Comparison of ENCODE assay signal across 20 mouse cellular contexts in the genomic region with DNA sequence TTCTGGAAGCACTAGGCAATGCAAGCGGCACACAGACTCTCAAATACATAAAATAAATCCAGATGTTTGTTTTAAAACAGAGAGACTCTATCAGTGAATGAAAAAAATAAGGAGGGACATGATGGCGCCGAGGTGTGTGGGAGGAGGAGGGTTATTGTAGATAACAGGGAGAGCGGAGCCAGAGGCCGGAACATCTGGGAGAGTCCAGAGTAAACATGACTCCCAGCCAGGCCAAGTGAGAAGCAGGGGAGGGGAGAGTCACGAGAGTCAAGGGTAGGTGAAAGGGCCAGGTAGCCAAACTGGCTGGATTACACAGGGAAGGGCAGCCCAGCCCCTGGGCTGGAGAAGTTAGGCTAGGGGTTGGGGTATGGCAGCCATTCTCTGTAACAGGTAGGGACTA. TPM values are rescaled to one million over a fixed set of nuclear protein-coding genes. Genes with fewer than 3 reads are reported as not detected.
DNase-seq lines count a peak whose midpoint lies in the region; ATAC-seq and TF ChIP-seq lines count a peak whose summit lies in the region.
"Had no signal": no experiment of that assay in that cellular context is flagged by ENCODE, and none has a peak within 500 bp of the region (broad histone marks: within the 10 kb centered on the region; RNA-seq: fewer than 3 reads in every experiment).

No protein-coding gene starts in this region.

- WGBS in kidney, embryonic 16.5 days, result 22% methylated on average over 6 of the region's 6 CpGs
- 67% methylated on average over 6 of the region's 6 CpGs for WGBS in kidney, adult 2 months
- WGBS in liver, adult 2 months, result 15% methylated on average over 6 of the region's 6 CpGs
- 44% methylated on average over 6 of the region's 6 CpGs for WGBS in liver, embryonic 11.5 days
- 53% methylated on average over 6 of the region's 6 CpGs for WGBS in liver, postnatal 0 days (ENCODE audit: insufficient replicate concordance)
- WGBS in intestine, embryonic 16.5 days, result 34% methylated on average over 6 of the region's 6 CpGs

- H3K36me3 ChIP-seq in kidney, embryonic 16.5 days (ENCODE audit: insufficient read depth, low read length), result 0 out of 2 replicates have a peak, but pooled peaks cover 9% of the 10 kb centered on the region
- H3K36me3 ChIP-seq in kidney, adult 2 months (ENCODE audit: control insufficient read depth, insufficient read depth, low read length), result no peaks in the 10 kb centered on the region; the same call in 1 of the 2 replicates
- no peaks in the 10 kb centered on the region for H3K36me3 ChIP-seq in liver, adult 2 months (ENCODE audit: control insufficient read depth, insufficient read depth, low read length)
- H3K36me3 ChIP-seq in liver, embryonic 11.5 days (ENCODE audit: control insufficient read depth, insufficient read depth, low read length), result peaks cover 8% of the 10 kb centered on the region; the same call in 1 of the 2 replicates
- H3K36me3 ChIP-seq in liver, postnatal 0 days (replicated peaks; ENCODE audit: insufficient read depth, low read length), result peaks cover 17% of the 10 kb centered on the region
- no peaks in the 10 kb centered on the region for H3K36me3 ChIP-seq in intestine, embryonic 16.5 days (ENCODE audit: control insufficient read depth, insufficient read depth, low read length)
- H3K36me3 ChIP-seq: embryonic facial prominence, embryonic 12.5 days had no signal

- DNase-seq in kidney, adult 2 months, result no peak
- peak; percentile 87 for DNase-seq in liver, adult 2 months (ENCODE audit: extremely low read depth, low read depth, low spot score)
- DNase-seq in liver, embryonic 11.5 days (ENCODE audit: low spot score), result no peak
- peak; percentile 40 for DNase-seq in liver, postnatal 0 days
- DNase-seq in yolk sac, embryonic 10.5 days (ENCODE audit: low spot score), result peak; percentile 69
- DNase-seq: adrenal gland, postnatal 14 days; cerebellum, adult 11-12 months; cerebellum, adult 9-10 months; cerebellum, postnatal 25 days; gastrocnemius, postnatal 10 days; heart, adult 2 months had no signal

- no peak for TF ChIP-seq POLR2A in kidney, adult 2 months (IDR thresholded peaks at IDR 0.05; ENCODE audit: low read depth, low read length)
- no peak for TF ChIP-seq POLR2A in liver, adult 2 months (IDR thresholded peaks at IDR 0.05; ENCODE audit: extremely low read depth, insufficient read depth, low read length)

- H3K9ac ChIP-seq in kidney, embryonic 16.5 days (replicated peaks; ENCODE audit: low read length), result no peak overlapping the region
- H3K9ac ChIP-seq in liver, adult 2 months (ENCODE audit: low read depth, low read length), result no peak overlapping the region
- H3K9ac ChIP-seq in liver, embryonic 11.5 days (ENCODE audit: low read depth, low read length), result no peak overlapping the region
- H3K9ac ChIP-seq in liver, postnatal 0 days (replicated peaks), result no peak overlapping the region
- H3K9ac ChIP-seq in intestine, embryonic 16.5 days (ENCODE audit: low read depth, low read length), result no peak overlapping the region
- H3K9ac ChIP-seq: embryonic facial prominence, embryonic 12.5 days; forebrain, embryonic 15.5 days; heart, embryonic 15.5 days had no signal

- H3K79me2 ChIP-seq in liver, adult 2 months (ENCODE audit: control insufficient read depth, insufficient read depth, low read length), result no peaks in the 10 kb centered on the region

- H3K9me3 ChIP-seq in kidney, embryonic 16.5 days (ENCODE audit: low read length), result no peaks in the 10 kb centered on the region
- H3K9me3 ChIP-seq in liver, embryonic 11.5 days (ENCODE audit: control insufficient read depth, low read length), result no peaks in the 10 kb centered on the region
- H3K9me3 ChIP-seq in liver, postnatal 0 days (ENCODE audit: low read length), result no peaks in the 10 kb centered on the region
- H3K9me3 ChIP-seq in intestine, embryonic 16.5 days (ENCODE audit: control insufficient read depth, low read length), result no peaks in the 10 kb centered on the region
- H3K9me3 ChIP-seq: embryonic facial prominence, embryonic 12.5 days; forebrain, embryonic 15.5 days; heart, embryonic 15.5 days; hindbrain, embryonic 10.5 days had no signal

- TF ChIP-seq CTCF in kidney, adult 2 months (conservative IDR thresholded peaks at IDR 0.05; ENCODE audit: insufficient read depth, insufficient read length, low read depth, low read length), result no peak
- TF ChIP-seq CTCF in liver, adult 2 months (IDR thresholded peaks at IDR 0.05; ENCODE audit: low read depth, low read length), result no peak
- TF ChIP-seq CTCF in liver, postnatal 0 days (IDR thresholded peaks at IDR 0.05; ENCODE audit: low read depth), result no peak

- H3K4me1 ChIP-seq in kidney, embryonic 16.5 days (ENCODE audit: insufficient read depth, low read length), result peaks cover 12% of the 10 kb centered on the region; the same call in 1 of the 2 replicates
- H3K4me1 ChIP-seq in kidney, adult 2 months (ENCODE audit: control insufficient read depth, insufficient read depth, low read length), result no peaks in the 10 kb centered on the region
- H3K4me1 ChIP-seq in liver, adult 2 months (ENCODE audit: control insufficient read depth, insufficient read depth, low read length), result 0 out of 2 replicates have a peak, but pooled peaks cover 1% of the 10 kb centered on the region
- H3K4me1 ChIP-seq in liver, embryonic 11.5 days (replicated peaks; ENCODE audit: control insufficient read depth, insufficient read depth, low read length), result peaks cover 12% of the 10 kb centered on the region
- H3K4me1 ChIP-seq in liver, postnatal 0 days (ENCODE audit: insufficient read depth), result peaks cover 2% of the 10 kb centered on the region; the same call in 1 of the 2 replicates
- H3K4me1 ChIP-seq in intestine, embryonic 16.5 days (ENCODE audit: control insufficient read depth, insufficient read depth, low read length), result peaks cover 9% of the 10 kb centered on the region; the same call in 1 of the 2 replicates

- no peaks in the 10 kb centered on the region for H3K27me3 ChIP-seq in kidney, embryonic 16.5 days (ENCODE audit: insufficient read depth, low read length)
- H3K27me3 ChIP-seq in kidney, adult 2 months (replicated peaks; ENCODE audit: control insufficient read depth, insufficient read depth, low read length), result no peaks in the 10 kb centered on the region
- H3K27me3 ChIP-seq in liver, adult 2 months (ENCODE audit: control insufficient read depth, insufficient read depth, low read length), result no peaks in the 10 kb centered on the region
- no peaks in the 10 kb centered on the region for H3K27me3 ChIP-seq in liver, embryonic 11.5 days (replicated peaks; ENCODE audit: control insufficient read depth, insufficient read depth, low read length)
- H3K27me3 ChIP-seq in liver, postnatal 0 days (ENCODE audit: insufficient read depth, low read length), result no peaks in the 10 kb centered on the region
- no peaks in the 10 kb centered on the region for H3K27me3 ChIP-seq in intestine, embryonic 16.5 days (replicated peaks; ENCODE audit: control insufficient read depth, insufficient read depth, low read length)
- H3K27me3 ChIP-seq: embryonic facial prominence, embryonic 12.5 days; forebrain, embryonic 15.5 days; heart, embryonic 15.5 days; Patski had no signal

- ATAC-seq in kidney, embryonic 16.5 days (ENCODE audit: low FRiP score, low TSS enrichment), result 0 out of 2 replicates have a peak, but pooled peaks have one; percentile 11
- ATAC-seq in liver, embryonic 11.5 days (replicated peaks; ENCODE audit: low FRiP score), result no peak
- ATAC-seq in liver, postnatal 0 days, result peak; percentile 21; the same call in 1 of the 2 replicates
- no peak for ATAC-seq in intestine, embryonic 16.5 days
- ATAC-seq: activated CD4-positive, CD25-positive, alpha-beta regulatory T cell, adult 4 months; forebrain, embryonic 15.5 days; Patski had no signal

- no peak overlapping the region for H3K4me3 ChIP-seq in kidney, embryonic 16.5 days (ENCODE audit: low read length)
- no peak overlapping the region for H3K4me3 ChIP-seq in kidney, adult 2 months (ENCODE audit: insufficient read depth, low read depth, low read length)
- H3K4me3 ChIP-seq in liver, adult 2 months (ENCODE audit: insufficient read depth, low read depth, low read length), result no peak overlapping the region
- H3K4me3 ChIP-seq in liver, embryonic 11.5 days (ENCODE audit: low read depth, low read length), result no peak overlapping the region
- H3K4me3 ChIP-seq in liver, postnatal 0 days (ENCODE audit: low read depth, low read length), result no peak overlapping the region
- H3K4me3 ChIP-seq in intestine, embryonic 16.5 days (ENCODE audit: low read length), result no peak overlapping the region
- H3K4me3 ChIP-seq: embryonic facial prominence, embryonic 12.5 days; forebrain, embryonic 15.5 days; heart, adult 2 months; heart, embryonic 15.5 days; hindbrain, embryonic 10.5 days had no signal

- no peak for TF ChIP-seq EP300 in liver, postnatal 0 days (IDR thresholded peaks at IDR 0.05; ENCODE audit: low read depth)

- no peak overlapping the region for H3K4me2 ChIP-seq in kidney, embryonic 16.5 days (replicated peaks; ENCODE audit: low read depth, low read length)
- no peak overlapping the region for H3K4me2 ChIP-seq in liver, embryonic 11.5 days
- no peak overlapping the region for H3K4me2 ChIP-seq in liver, postnatal 0 days (ENCODE audit: low read depth, low read length)
- no peak overlapping the region for H3K4me2 ChIP-seq in intestine, embryonic 16.5 days (ENCODE audit: low read depth, low read length)
- H3K4me2 ChIP-seq: embryonic facial prominence, embryonic 12.5 days; forebrain, embryonic 15.5 days; heart, embryonic 11.5 days; heart, embryonic 15.5 days had no signal

- H3K27ac ChIP-seq in kidney, embryonic 16.5 days (ENCODE audit: low read length), result no peak overlapping the region
- H3K27ac ChIP-seq in kidney, adult 2 months (ENCODE audit: insufficient read depth, low read depth, low read length), result no peak overlapping the region
- no peak overlapping the region for H3K27ac ChIP-seq in liver, adult 2 months (replicated peaks; ENCODE audit: insufficient read depth, low read depth, low read length)
- H3K27ac ChIP-seq in liver, embryonic 11.5 days (ENCODE audit: low read depth, low read length), result no peak overlapping the region
- no peak overlapping the region for H3K27ac ChIP-seq in liver, postnatal 0 days (ENCODE audit: low read depth)
- no peak overlapping the region for H3K27ac ChIP-seq in intestine, embryonic 16.5 days (ENCODE audit: low read length)
- H3K27ac ChIP-seq: embryonic facial prominence, embryonic 12.5 days; forebrain, embryonic 15.5 days; heart, adult 2 months; heart, embryonic 15.5 days; hindbrain, embryonic 10.5 days had no signal

RNA-seq across cellular contexts. Expression of a gene that starts 4.6 kb away (rescaled TPM):
- polyA plus RNA-seq in kidney, embryonic 16.5 days (2015; fragmentation: Nextera tagmentation; extraction: Ambion mirVana), result 78.9 and 83.6 TPM in 2 replicates
- 43.1 and 48.8 TPM in 2 replicates for polyA plus RNA-seq in kidney, adult 2 months (2012; rRNA removed)
- total RNA-seq in liver, adult 2 months (2014; rRNA removed), result 27.4 and 38.2 TPM in 2 replicates
- 44.5 and 44.6 TPM in 2 replicates for polyA plus RNA-seq in liver, adult 2 months (2012; rRNA removed)
- polyA plus RNA-seq in liver, embryonic 11.5 days (2014; fragmentation: Nextera tagmentation; extraction: Ambion mirVana), result 80.7 and 82.4 TPM in 2 replicates
- polyA plus RNA-seq in liver, postnatal 0 days (2015; fragmentation: Nextera tagmentation; extraction: Ambion mirVana), result 31.6 and 34.4 TPM in 2 replicates
- 179 and 183 TPM in 2 replicates for polyA plus RNA-seq in intestine, embryonic 16.5 days (2015; fragmentation: Nextera tagmentation; extraction: Ambion mirVana)

RNA-seq across cellular contexts. Expression of a gene that starts 18.2 kb away (rescaled TPM):
- 43.0 and 47.5 TPM in 2 replicates for polyA plus RNA-seq in kidney, embryonic 16.5 days (2015; fragmentation: Nextera tagmentation; extraction: Ambion mirVana)
- polyA plus RNA-seq in kidney, adult 2 months (2012; rRNA removed), result 46.6 and 55.2 TPM in 2 replicates
- 11.2 and 30.9 TPM in 2 replicates for total RNA-seq in liver, adult 2 months (2014; rRNA removed)
- 21.7 and 23.4 TPM in 2 replicates for polyA plus RNA-seq in liver, adult 2 months (2012; rRNA removed)
- 164 and 179 TPM in 2 replicates for polyA plus RNA-seq in liver, embryonic 11.5 days (2014; fragmentation: Nextera tagmentation; extraction: Ambion mirVana)
- 58.4 and 61.3 TPM in 2 replicates for polyA plus RNA-seq in liver, postnatal 0 days (2015; fragmentation: Nextera tagmentation; extraction: Ambion mirVana)
- polyA plus RNA-seq in intestine, embryonic 16.5 days (2015; fragmentation: Nextera tagmentation; extraction: Ambion mirVana), result 47.5 and 62.4 TPM in 2 replicates

Comparison
In these comparisons a context has a peak if more than half of its experiments do, and no peak if none do; other contexts are left out.
1. ATAC-seq: peak in kidney, embryonic 16.5 days (single experiment) and liver, postnatal 0 days (single experiment); none in liver, embryonic 11.5 days (single experiment) and intestine, embryonic 16.5 days (single experiment).
2. DNase-seq: peak in liver, adult 2 months (single experiment), liver, postnatal 0 days (single experiment) and yolk sac, embryonic 10.5 days (single experiment); none in kidney, adult 2 months (single experiment) and liver, embryonic 11.5 days (single experiment).